Mouse (Mus musculus): ENCODE measurements around the gene 9230110F15Rik. TPM values are rescaled to one million over a fixed set of nuclear protein-coding genes. Genes with fewer than 3 reads are reported as not detected.
"Not testable (repeated sequence)": the region's sequence is repeated elsewhere in the genome, so short reads cannot be mapped to it uniquely, and the experiment has no call there.

Gene 9230110F15Rik
- polyA plus RNA-seq (2015; fragmentation: Nextera tagmentation; extraction: Ambion mirVana), result not detected in 2 replicates

- Histone ChIP-seq H3K4me2 (no peak within 1 kb of the TSS), H3K9ac (no peak within 1 kb of the TSS), H3K4me1 (no peaks in the 10 kb centered on the region), H3K4me3 (no peak within 1 kb of the TSS), H3K27ac (no peak within 1 kb of the TSS), H3K9me3 (no peaks in the 10 kb centered on the region), H3K36me3 (replicated peaks) (no peaks in the 10 kb centered on the region), H3K27me3 (replicated peaks) (no peaks in the 10 kb centered on the region)
- ATAC-seq (replicated peaks), result no peak
- WGBS, result 81% methylated on average over 1 of the region's 1 CpGs
Measured at GRCm38 (mm10) chr9:35844050-35844449, at the start of gene 9230110F15Rik. Gene 9230110F15Rik (minus strand): TSS chr9:35844150.

GRCm38 (mm10) chr9:35893112-35893511 is 49.2 kb upstream of the 9230110F15Rik start:
- H3K9me3 ChIP-seq; H3K36me3 ChIP-seq (replicated peaks); H3K27ac ChIP-seq; H3K4me1 ChIP-seq; ATAC-seq (replicated peaks); H3K9ac ChIP-seq; H3K27me3 ChIP-seq (replicated peaks); H3K4me2 ChIP-seq; H3K4me3 ChIP-seq: not testable (repeated sequence)
- 56% methylated on average over 1 of the region's 1 CpGs for WGBS

GRCm38 (mm10) chr9:35817881-35818280 is 26.1 kb downstream of the 9230110F15Rik start:
- not testable (repeated sequence) for H3K36me3 ChIP-seq (replicated peaks); H3K9me3 ChIP-seq

GRCm38 (mm10) chr9:35798146-35798545 is 45.8 kb downstream of the 9230110F15Rik start:
- Histone ChIP-seq H3K9ac (no peak overlapping the region), H3K9me3 (peaks cover 7% of the 10 kb centered on the region; the same call in 1 of the 2 replicates), H3K27me3 (replicated peaks) (no peaks in the 10 kb centered on the region), H3K4me1 (no peaks in the 10 kb centered on the region), H3K4me2 (no peak overlapping the region), H3K4me3 (no peak overlapping the region), H3K36me3 (replicated peaks) (no peaks in the 10 kb centered on the region), H3K27ac (no peak overlapping the region)
- ATAC-seq (replicated peaks), result no peak

More at GRCm38 (mm10) chr9:35817881-35818280, 26.1 kb downstream of the 9230110F15Rik start:
- H3K27ac ChIP-seq; ATAC-seq (replicated peaks); H3K9ac ChIP-seq; H3K27me3 ChIP-seq (replicated peaks); H3K4me1 ChIP-seq; H3K4me2 ChIP-seq; H3K4me3 ChIP-seq: not testable (repeated sequence)
- WGBS, result 95% methylated on average over 15 of the region's 15 CpGs

- H3K27me3 ChIP-seq (replicated peaks), result no peaks in the 10 kb centered on the region
- no peak within 1 kb of the TSS for H3K9ac ChIP-seq
- no peak within 1 kb of the TSS for H3K4me3 ChIP-seq
- no peak for ATAC-seq (replicated peaks)
- no peaks in the 10 kb centered on the region for H3K36me3 ChIP-seq (replicated peaks)
- peaks cover 9% of the 10 kb centered on the region; the same call in 1 of the 2 replicates for H3K9me3 ChIP-seq
- no peaks in the 10 kb centered on the region for H3K4me1 ChIP-seq
- 88% methylated on average over 3 of the region's 3 CpGs for WGBS
- no peak within 1 kb of the TSS for H3K27ac ChIP-seq
- no peak within 1 kb of the TSS for H3K4me2 ChIP-seq
Measured at GRCm38 (mm10) chr9:35790001-35790400, 53.9 kb downstream of the 9230110F15Rik start, which contains the start of the genes Gm27235 and D730048I06Rik. Gene Gm27235 (minus strand): TSS chr9:35790101. Gene D730048I06Rik (minus strand): TSS chr9:35790112.

Other genes with a start within 250 kb of the 9230110F15Rik start
- gene Pate4, start 232.2 kb downstream of the 9230110F15Rik start, polyA plus RNA-seq (2015; fragmentation: Nextera tagmentation; extraction: Ambion mirVana), result not detected in 2 replicates
- not detected in 2 replicates for gene Pate3, start 195.9 kb downstream of the 9230110F15Rik start, polyA plus RNA-seq (2015; fragmentation: Nextera tagmentation; extraction: Ambion mirVana)
- gene Pate1, start 156.8 kb downstream of the 9230110F15Rik start, polyA plus RNA-seq (2015; fragmentation: Nextera tagmentation; extraction: Ambion mirVana), result not detected in 2 replicates
- gene Gm17677, start 103.1 kb downstream of the 9230110F15Rik start, polyA plus RNA-seq (2015; fragmentation: Nextera tagmentation; extraction: Ambion mirVana), result not detected in 2 replicates
- not detected in 2 replicates for gene Gm17727, start 66.0 kb downstream of the 9230110F15Rik start, polyA plus RNA-seq (2015; fragmentation: Nextera tagmentation; extraction: Ambion mirVana)
- not detected in 2 replicates for gene Gm27235, start 54.0 kb downstream of the 9230110F15Rik start, polyA plus RNA-seq (2015; fragmentation: Nextera tagmentation; extraction: Ambion mirVana)
- not detected in 2 replicates for gene D730048I06Rik, start 54.0 kb downstream of the 9230110F15Rik start, polyA plus RNA-seq (2015; fragmentation: Nextera tagmentation; extraction: Ambion mirVana)
- gene 9230113P08Rik, start 64.3 kb upstream of the 9230110F15Rik start, polyA plus RNA-seq (2015; fragmentation: Nextera tagmentation; extraction: Ambion mirVana), result not detected in 2 replicates

Measured in midbrain, embryonic 15.5 days (tissue).